Mouse (Mus musculus): ENCODE measurements around the gene Fam72a. TPM values are rescaled to one million over a fixed set of nuclear protein-coding genes. Genes with fewer than 3 reads are reported as not detected.

Fam72a gene
- polyA plus RNA-seq, 1 experiment from 2014 or later, result 2.4 TPM

- 88% methylated on average over 1 of the region's 1 CpGs for WGBS
- H3K4me2 ChIP-seq, result no peak overlapping the region
- H3K9ac ChIP-seq, result no peak overlapping the region
- ATAC-seq (ENCODE audit: extremely low read depth, insufficient number of reproducible peaks, low FRiP score, low TSS enrichment), result no peak
- H3K36me3 ChIP-seq, result no peaks in the 10 kb centered on the region
- H3K9me3 ChIP-seq, result no peaks in the 10 kb centered on the region
- no peak overlapping the region for H3K27ac ChIP-seq (replicated peaks)
- H3K4me1 ChIP-seq, result peaks cover 30% of the 10 kb centered on the region
- H3K4me3 ChIP-seq, result no peak overlapping the region
- no peaks in the 10 kb centered on the region for H3K27me3 ChIP-seq (replicated peaks)
Observed at GRCm38 (mm10) chr1:131501681-131502080, 26.0 kb upstream of the Fam72a start.

- Histone ChIP-seq H3K4me2 (no peak overlapping the region), H3K4me3 (no peak overlapping the region), H3K36me3 (no peaks in the 10 kb centered on the region), H3K27ac (replicated peaks) (no peak overlapping the region), H3K9ac (no peak overlapping the region), H3K9me3 (no peaks in the 10 kb centered on the region), H3K27me3 (replicated peaks) (no peaks in the 10 kb centered on the region), H3K4me1 (peaks cover 37% of the 10 kb centered on the region)
- ATAC-seq (ENCODE audit: extremely low read depth, insufficient number of reproducible peaks, low FRiP score, low TSS enrichment), result no peak
Observed at GRCm38 (mm10) chr1:131511131-131511530, 16.6 kb upstream of the Fam72a start.

DNA sequence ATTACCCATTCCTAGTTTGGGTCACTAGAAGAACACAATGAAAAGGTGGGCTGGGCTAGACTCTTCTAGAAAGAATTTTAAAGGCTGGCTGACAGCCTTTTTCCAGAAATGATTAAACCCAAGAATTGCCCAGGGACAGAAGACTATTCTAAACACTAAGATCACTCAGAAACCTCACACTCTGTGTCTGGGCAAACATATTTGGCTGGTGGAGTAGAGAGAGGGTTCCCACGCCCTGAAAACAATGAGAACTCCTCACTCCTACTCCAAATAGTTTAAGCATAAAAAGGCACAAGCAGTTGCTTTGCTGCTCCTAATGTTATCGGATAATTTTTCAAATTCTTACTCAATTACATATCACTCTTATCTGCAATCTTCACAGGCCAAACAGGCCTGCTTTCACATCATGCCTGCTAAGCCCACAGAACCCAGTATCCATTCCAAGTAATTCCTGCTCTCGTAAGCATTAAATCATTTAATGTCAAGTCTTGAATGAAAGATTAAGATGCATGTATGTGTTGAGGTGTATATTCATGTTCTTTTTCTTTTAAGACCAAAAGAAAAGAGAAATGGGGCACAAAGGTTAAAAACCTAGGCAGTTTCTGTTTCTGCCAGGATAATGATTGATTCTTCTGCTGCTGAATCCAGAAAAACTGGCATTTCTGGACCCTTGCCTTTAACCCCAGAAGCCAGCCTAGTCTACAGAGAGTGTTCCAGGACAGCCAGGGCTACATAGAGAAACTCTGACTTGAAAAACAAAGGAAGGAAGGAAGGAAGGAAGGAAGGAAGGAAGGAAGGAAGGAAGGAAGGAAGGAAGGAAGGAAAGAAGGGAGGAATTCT is 15.8 kb upstream of the Fam72a start:
- no peak for ATAC-seq (ENCODE audit: extremely low read depth, insufficient number of reproducible peaks, low FRiP score, low TSS enrichment)
- H3K4me2 ChIP-seq, result no peak overlapping the region
- H3K9ac ChIP-seq, result no peak overlapping the region
- H3K27me3 ChIP-seq (replicated peaks), result no peaks in the 10 kb centered on the region
- H3K36me3 ChIP-seq, result no peaks in the 10 kb centered on the region
- H3K4me1 ChIP-seq, result peaks cover 37% of the 10 kb centered on the region
- no peak overlapping the region for H3K4me3 ChIP-seq
- no peaks in the 10 kb centered on the region for H3K9me3 ChIP-seq
- H3K27ac ChIP-seq (replicated peaks), result peak overlapping the region; percentile 70
- WGBS, result 64% methylated on average over 3 of the region's 3 CpGs

DNA sequence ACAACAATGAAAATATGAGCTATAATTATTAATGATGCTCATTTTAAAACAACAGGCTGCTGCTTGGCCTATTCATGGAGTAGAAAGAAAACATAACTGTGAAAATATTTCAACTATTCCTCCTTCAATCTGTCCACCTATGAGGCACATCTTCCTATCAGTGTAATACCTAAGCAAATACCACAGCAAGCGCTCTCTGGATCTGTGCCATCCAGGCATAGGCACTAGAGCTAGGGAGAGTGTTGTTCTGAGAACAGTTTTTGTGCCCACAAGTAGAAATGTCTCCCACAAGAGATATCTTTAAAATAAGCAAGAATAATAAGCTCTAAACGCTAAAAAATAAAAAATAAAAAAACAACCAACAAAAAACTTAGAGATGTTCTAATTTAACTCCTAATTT is 14.6 kb upstream of the Fam72a start:
- H3K4me3 ChIP-seq, result no peak overlapping the region
- peaks cover 43% of the 10 kb centered on the region for H3K4me1 ChIP-seq
- no peak overlapping the region for H3K4me2 ChIP-seq
- ATAC-seq (ENCODE audit: extremely low read depth, insufficient number of reproducible peaks, low FRiP score, low TSS enrichment), result no peak
- H3K9ac ChIP-seq, result no peak overlapping the region
- no peaks in the 10 kb centered on the region for H3K9me3 ChIP-seq
- 53% methylated on average over 2 of the region's 2 CpGs for WGBS
- no peaks in the 10 kb centered on the region for H3K36me3 ChIP-seq
- no peaks in the 10 kb centered on the region for H3K27me3 ChIP-seq (replicated peaks)
- H3K27ac ChIP-seq (replicated peaks), result no peak overlapping the region

GRCm38 (mm10) chr1:131514197-131514596 is 13.5 kb upstream of the Fam72a start:
- Histone ChIP-seq H3K4me2 (no peak overlapping the region), H3K9ac (no peak overlapping the region), H3K9me3 (no peaks in the 10 kb centered on the region), H3K4me3 (no peak overlapping the region), H3K36me3 (no peaks in the 10 kb centered on the region), H3K27ac (replicated peaks) (no peak overlapping the region), H3K4me1 (peaks cover 43% of the 10 kb centered on the region), H3K27me3 (replicated peaks) (no peaks in the 10 kb centered on the region)
- WGBS, result 45% methylated on average over 1 of the region's 1 CpGs
- ATAC-seq (ENCODE audit: extremely low read depth, insufficient number of reproducible peaks, low FRiP score, low TSS enrichment), result no peak

DNA sequence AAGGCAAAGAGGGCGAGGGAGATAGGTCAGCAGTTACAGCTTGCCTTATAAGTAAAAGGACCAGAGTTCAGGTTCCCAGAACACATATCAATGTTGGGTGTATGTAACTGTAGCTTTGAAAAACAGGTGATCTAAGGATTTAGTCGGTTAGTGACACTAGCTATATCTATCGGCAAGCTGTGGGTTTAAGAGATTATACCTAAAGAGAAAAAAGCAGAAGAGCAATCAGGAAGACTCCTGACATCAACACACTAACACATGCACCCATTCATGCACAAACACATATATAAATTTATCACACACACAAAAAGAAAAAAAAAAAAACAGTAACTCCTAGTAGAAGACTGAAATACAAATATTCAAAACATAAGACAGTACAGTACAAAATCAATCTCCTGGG is 11.1 kb upstream of the Fam72a start:
- whole genome bisulfite sequencing, result 83% methylated on average over 3 of the region's 3 CpGs
- H3K9ac ChIP-seq, result no peak overlapping the region

GRCm38 (mm10) chr1:131523794-131524193 is 3.9 kb upstream of the Fam72a start:
- Histone ChIP-seq H3K27ac (replicated peaks) (no peak overlapping the region), H3K4me3 (peak overlapping the region; percentile 93), H3K4me1 (peaks cover 61% of the 10 kb centered on the region), H3K9me3 (no peaks in the 10 kb centered on the region), H3K4me2 (peak overlapping the region; percentile 89), H3K27me3 (replicated peaks) (no peaks in the 10 kb centered on the region), H3K9ac (peak overlapping the region; percentile 93), H3K36me3 (no peaks in the 10 kb centered on the region)
- no peak for ATAC-seq (ENCODE audit: extremely low read depth, insufficient number of reproducible peaks, low FRiP score, low TSS enrichment)
- WGBS, result 36% methylated on average over 3 of the region's 3 CpGs

More for the DNA sequence above, 11.1 kb upstream of the Fam72a start:
- ATAC-seq (ENCODE audit: extremely low read depth, insufficient number of reproducible peaks, low FRiP score, low TSS enrichment), result no peak
- Histone ChIP-seq H3K36me3 (no peaks in the 10 kb centered on the region), H3K27me3 (replicated peaks) (no peaks in the 10 kb centered on the region), H3K4me1 (peaks cover 62% of the 10 kb centered on the region), H3K4me3 (no peak overlapping the region), H3K9me3 (no peaks in the 10 kb centered on the region), H3K27ac (replicated peaks) (no peak overlapping the region), H3K4me2 (no peak overlapping the region)

GRCm38 (mm10) chr1:131525101-131525585 is 2.6 kb upstream of the Fam72a start:
- WGBS, result under 1% methylated on average over 26 of the region's 26 CpGs
- ATAC-seq (ENCODE audit: extremely low read depth, insufficient number of reproducible peaks, low FRiP score, low TSS enrichment), result no peak

DNA sequence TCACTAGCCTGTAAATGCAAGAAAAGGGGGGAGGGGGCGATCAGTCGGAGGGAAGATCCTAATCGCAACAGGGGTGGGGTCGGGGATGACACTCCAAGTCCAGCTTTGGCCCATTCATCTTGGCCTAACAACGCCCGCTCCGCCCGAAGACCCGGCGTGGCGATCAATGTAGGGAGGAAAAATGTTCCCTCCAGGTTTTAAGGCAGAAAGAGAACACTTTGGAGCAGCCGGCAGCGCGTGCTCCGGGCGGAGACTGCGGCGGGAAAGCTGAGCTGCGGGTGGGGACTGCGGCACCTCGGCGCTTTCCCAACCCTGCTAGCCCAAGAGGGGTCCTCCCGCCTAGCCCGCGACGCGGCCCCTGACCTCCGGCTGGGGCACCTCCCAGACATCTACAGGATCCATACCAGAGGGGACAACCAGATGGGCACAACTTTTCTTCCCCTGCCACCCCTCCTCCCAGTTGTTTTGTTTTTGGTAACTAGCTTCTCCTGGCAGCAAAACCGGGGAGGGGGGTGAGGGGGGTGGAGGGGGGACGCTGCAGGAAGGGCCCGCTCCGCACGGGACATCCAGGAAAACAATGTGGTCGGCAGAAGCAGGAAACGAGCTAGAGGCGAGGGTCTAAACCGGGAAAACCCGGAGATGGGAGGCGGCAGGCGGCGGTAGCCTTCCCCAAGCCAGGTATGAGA is 2.0 kb upstream of the Fam72a start:
- peak overlapping the region; percentile 93 for H3K9ac ChIP-seq
- peak overlapping the region; percentile 97 for H3K27ac ChIP-seq (replicated peaks)
- H3K4me2 ChIP-seq, result peak overlapping the region; percentile 89
- no peaks in the 10 kb centered on the region for H3K36me3 ChIP-seq
- H3K4me3 ChIP-seq, result peak overlapping the region; percentile 93
- H3K4me1 ChIP-seq, result peaks cover 65% of the 10 kb centered on the region
- no peak for ATAC-seq (ENCODE audit: extremely low read depth, insufficient number of reproducible peaks, low FRiP score, low TSS enrichment)
- H3K27me3 ChIP-seq (replicated peaks), result no peaks in the 10 kb centered on the region
- H3K9me3 ChIP-seq, result no peaks in the 10 kb centered on the region
- 1% methylated on average over 41 of the region's 41 CpGs for WGBS

More at GRCm38 (mm10) chr1:131525101-131525585, 2.6 kb upstream of the Fam72a start:
- Histone ChIP-seq H3K27me3 (replicated peaks) (no peaks in the 10 kb centered on the region), H3K27ac (replicated peaks) (peak overlapping the region; percentile 97), H3K4me3 (peak overlapping the region; percentile 93), H3K36me3 (no peaks in the 10 kb centered on the region), H3K4me2 (peak overlapping the region; percentile 89), H3K9ac (peak overlapping the region; percentile 93), H3K9me3 (no peaks in the 10 kb centered on the region), H3K4me1 (peaks cover 67% of the 10 kb centered on the region)

GRCm38 (mm10) chr1:131526371-131527270 is 1.1 kb upstream of the Fam72a start:
- Histone ChIP-seq H3K27me3 (replicated peaks) (no peaks in the 10 kb centered on the region), H3K4me3 (peak overlapping the region; percentile 93), H3K27ac (replicated peaks) (peak overlapping the region; percentile 97), H3K4me2 (peak overlapping the region; percentile 89), H3K9me3 (no peaks in the 10 kb centered on the region), H3K36me3 (no peaks in the 10 kb centered on the region), H3K9ac (peak overlapping the region; percentile 93), H3K4me1 (peaks cover 56% of the 10 kb centered on the region)
- peak; percentile 7 for ATAC-seq (ENCODE audit: extremely low read depth, insufficient number of reproducible peaks, low FRiP score, low TSS enrichment)
- WGBS, result under 1% methylated on average over 79 of the region's 81 CpGs

DNA sequence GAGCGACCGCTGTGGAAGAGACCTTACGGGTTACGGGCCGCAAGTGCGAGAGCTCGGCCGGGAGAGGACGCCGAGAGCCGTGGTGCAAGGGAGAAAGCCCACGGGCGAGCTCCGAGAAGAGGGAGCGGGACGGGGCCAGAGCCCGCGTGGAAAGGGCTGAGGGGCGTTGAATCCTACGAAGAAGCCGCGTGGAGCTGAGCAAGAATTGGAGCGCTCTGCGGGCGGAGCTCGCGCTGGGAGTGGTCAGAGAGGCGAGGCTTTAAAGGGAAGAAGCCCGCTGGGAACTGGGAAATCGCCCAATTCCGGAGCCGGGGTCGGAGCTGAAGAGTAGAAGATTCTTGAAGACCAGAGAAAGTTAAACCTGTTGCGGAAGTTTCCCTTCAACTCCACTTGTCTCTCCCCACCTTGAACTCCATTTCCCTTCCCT is 391 bp downstream of the Fam72a start:
- Histone ChIP-seq H3K9me3 (no peaks in the 10 kb centered on the region), H3K27me3 (replicated peaks) (no peaks in the 10 kb centered on the region), H3K4me2 (peak overlapping the region; percentile 96), H3K4me3 (peak overlapping the region; percentile 93), H3K9ac (peak overlapping the region; percentile 88), H3K4me1 (peaks cover 41% of the 10 kb centered on the region), H3K36me3 (no peaks in the 10 kb centered on the region), H3K27ac (replicated peaks) (peak overlapping the region; percentile 94)
- ATAC-seq (ENCODE audit: extremely low read depth, insufficient number of reproducible peaks, low FRiP score, low TSS enrichment), result no peak
- WGBS, result under 1% methylated on average over 34 of the region's 34 CpGs

All from heart, embryonic 13.5 days (tissue).